Mouse (Mus musculus) gastrocnemius, postnatal 36 days (tissue): ENCODE data around the gene L1cam. TPM values are rescaled to one million over a fixed set of nuclear protein-coding genes. Genes with fewer than 3 reads are reported as not detected.

Experiments used
- total RNA-seq, 2 experiments: library from RNA; stranded (reverse); gene quantifications; 2 replicates each; pipeline ENCODE4 v1.2.3; 2021

L1cam gene
- total RNA-seq, 2 experiments from 2014 or later = 1.8 to 2.3 TPM

Other genes with a start within 250 kb of the L1cam start
- gene Pnck, start 236.0 kb downstream of the L1cam start, total RNA-seq = 10 to 100 TPM in 1 of 2 experiments, 1 to 10 TPM in 1; 8.2 to 11.4 TPM
- gene Slc6a8, start 223.0 kb downstream of the L1cam start, total RNA-seq = 100 to 1,000 TPM; 105 to 106 TPM
- 10 to 100 TPM; 45.9 to 47.7 TPM for gene Bcap31, start 179.9 kb downstream of the L1cam start, total RNA-seq
- gene Abcd1, start 179.5 kb downstream of the L1cam start, total RNA-seq = 10 to 100 TPM; 23.0 to 25.3 TPM
- under 1 TPM; 0.64 TPM for gene Plxnb3, start 139.0 kb downstream of the L1cam start, total RNA-seq
- 10 to 100 TPM; 43.5 to 47.5 TPM for gene Srpk3, start 121.7 kb downstream of the L1cam start, total RNA-seq
- 100 to 1,000 TPM; 401 to 409 TPM for gene Idh3g, start 109.2 kb downstream of the L1cam start, total RNA-seq
- 10 to 100 TPM; 69.3 to 83.2 TPM for gene Ssr4, start 109.1 kb downstream of the L1cam start, total RNA-seq
- under 1 TPM; 0.56 to 0.96 TPM for gene Pdzd4, start 71.1 kb downstream of the L1cam start, total RNA-seq
- gene Avpr2, start 4.0 kb downstream of the L1cam start, total RNA-seq = not detected
- 1 to 10 TPM in 1 of 2 experiments, under 1 TPM in 1; 0.67 to 1.0 TPM for gene Arhgap4, start 25.8 kb upstream of the L1cam start, total RNA-seq
- 10 to 100 TPM; 52.9 to 57.1 TPM for gene Naa10, start 25.8 kb upstream of the L1cam start, total RNA-seq
- gene Renbp, start 34.7 kb upstream of the L1cam start, total RNA-seq = 1 to 10 TPM; 1.8 to 2.5 TPM
- 10 to 100 TPM; 30.2 to 32.1 TPM for gene Hcfc1, start 70.3 kb upstream of the L1cam start, total RNA-seq
- gene Irak1, start 127.8 kb upstream of the L1cam start, total RNA-seq = 10 to 100 TPM; 40.0 to 41.4 TPM
- gene Opn1mw, start 231.4 kb upstream of the L1cam start, total RNA-seq = not detected
- gene Mecp2, start 239.3 kb upstream of the L1cam start, total RNA-seq = 10 to 100 TPM; 21.6 to 27.7 TPM